Mouse (Mus musculus): ENCODE measurements around the gene Tuft1. TPM values are rescaled to one million over a fixed set of nuclear protein-coding genes. Genes with fewer than 3 reads are reported as not detected.
A peak's percentile ranks its signal among the peaks of the same experiment; 100 is the strongest.
"Not testable (repeated sequence)": the region's sequence is repeated elsewhere in the genome, so short reads cannot be mapped to it uniquely, and the experiment has no call there.

Gene Tuft1
- total RNA-seq (2014; fragmentation: Nextera tagmentation) = 3.0 and 3.2 TPM in 2 replicates
- total RNA-seq (2017) = 8.9 and 15.4 TPM in 2 replicates

- peak; percentile 93 for ATAC-seq (replicated peaks; ENCODE audit: poor library complexity, severe bottlenecking)
These were observed at the start of gene Tuft1 for GRCm38 (mm10) chr3:94658740-94659095. Gene Tuft1 (minus strand): TSS chr3:94658872.

- ATAC-seq (replicated peaks; ENCODE audit: poor library complexity, severe bottlenecking) = peak; percentile 62; the same call in 1 of the 2 replicates
These were observed 44.7 kb upstream of the Tuft1 start for GRCm38 (mm10) chr3:94703364-94703763.

- no peak for ATAC-seq (replicated peaks; ENCODE audit: poor library complexity, severe bottlenecking)
These were observed 44.2 kb upstream of the Tuft1 start for GRCm38 (mm10) chr3:94702856-94703255.

- not testable (repeated sequence) for ATAC-seq (replicated peaks; ENCODE audit: poor library complexity, severe bottlenecking)
These were observed 43.6 kb upstream of the Tuft1 start for GRCm38 (mm10) chr3:94702163-94702810.

GRCm38 (mm10) chr3:94696257-94696656 lies 37.6 kb upstream of the Tuft1 start:
- ATAC-seq (replicated peaks; ENCODE audit: poor library complexity, severe bottlenecking) = not testable (repeated sequence)

GRCm38 (mm10) chr3:94695591-94695990 lies 36.9 kb upstream of the Tuft1 start:
- not testable (repeated sequence) for ATAC-seq (replicated peaks; ENCODE audit: poor library complexity, severe bottlenecking)

- peak; percentile 40 for ATAC-seq (replicated peaks; ENCODE audit: poor library complexity, severe bottlenecking)
These were observed 35.2 kb upstream of the Tuft1 start for GRCm38 (mm10) chr3:94693874-94694273.

- peak; percentile 23; the same call in 1 of the 2 replicates for ATAC-seq (replicated peaks; ENCODE audit: poor library complexity, severe bottlenecking)
These were observed 34.7 kb upstream of the Tuft1 start, which contains the start of gene Selenbp2 for GRCm38 (mm10) chr3:94693329-94693825. Gene Selenbp2 (plus strand): TSS chr3:94693556.

- not testable (repeated sequence) for ATAC-seq (replicated peaks; ENCODE audit: poor library complexity, severe bottlenecking)
These were observed 33.0 kb upstream of the Tuft1 start for GRCm38 (mm10) chr3:94691694-94692093.

GRCm38 (mm10) chr3:94690616-94691247 lies 32.1 kb upstream of the Tuft1 start:
- ATAC-seq (replicated peaks; ENCODE audit: poor library complexity, severe bottlenecking) = no peak

GRCm38 (mm10) chr3:94690162-94690561 lies 31.5 kb upstream of the Tuft1 start:
- not testable (repeated sequence) for ATAC-seq (replicated peaks; ENCODE audit: poor library complexity, severe bottlenecking)

- not testable (repeated sequence) for ATAC-seq (replicated peaks; ENCODE audit: poor library complexity, severe bottlenecking)
These were observed 30.5 kb upstream of the Tuft1 start for GRCm38 (mm10) chr3:94689195-94689594.

GRCm38 (mm10) chr3:94688698-94689097 lies 30.0 kb upstream of the Tuft1 start:
- ATAC-seq (replicated peaks; ENCODE audit: poor library complexity, severe bottlenecking) = not testable (repeated sequence)

- ATAC-seq (replicated peaks; ENCODE audit: poor library complexity, severe bottlenecking) = not testable (repeated sequence)
These were observed 27.5 kb upstream of the Tuft1 start for GRCm38 (mm10) chr3:94685989-94686772.

GRCm38 (mm10) chr3:94683646-94684045 lies 25.0 kb upstream of the Tuft1 start:
- ATAC-seq (replicated peaks; ENCODE audit: poor library complexity, severe bottlenecking) = no peak

- ATAC-seq (replicated peaks; ENCODE audit: poor library complexity, severe bottlenecking) = peak; percentile 52; the same call in 1 of the 2 replicates
These were observed 22.1 kb upstream of the Tuft1 start for GRCm38 (mm10) chr3:94680783-94681182.

GRCm38 (mm10) chr3:94680032-94680431 lies 21.4 kb upstream of the Tuft1 start:
- ATAC-seq (replicated peaks; ENCODE audit: poor library complexity, severe bottlenecking) = not testable (repeated sequence)

GRCm38 (mm10) chr3:94679351-94679841 lies 20.7 kb upstream of the Tuft1 start:
- ATAC-seq (replicated peaks; ENCODE audit: poor library complexity, severe bottlenecking) = no peak

GRCm38 (mm10) chr3:94675101-94675500 lies 16.4 kb upstream of the Tuft1 start:
- not testable (repeated sequence) for ATAC-seq (replicated peaks; ENCODE audit: poor library complexity, severe bottlenecking)

- ATAC-seq (replicated peaks; ENCODE audit: poor library complexity, severe bottlenecking) = not testable (repeated sequence)
These were observed 7.2 kb upstream of the Tuft1 start for GRCm38 (mm10) chr3:94665896-94666295.
